Mouse (Mus musculus): ENCODE measurements around the gene Poll.

Gene Poll

GRCm38 (mm10) chr19:45560153-45560890 lies at the start of gene Poll, which contains the start of gene Gm17018:
TSS of gene Poll (minus strand) at chr19:45560531.
TSS of gene Gm17018 (plus strand) at chr19:45560615.
- peak; percentile 82 to 89 for DNase-seq (ENCODE audit: low spot score in 2 of 2)

GRCm38 (mm10) chr19:45608648-45609339 lies 48.5 kb upstream of the Poll start:
- no peak for DNase-seq (ENCODE audit: low spot score in 2 of 2)

GRCm38 (mm10) chr19:45607479-45607878 lies 47.1 kb upstream of the Poll start:
- no peak for DNase-seq (ENCODE audit: low spot score in 2 of 2)

- DNase-seq (ENCODE audit: low spot score in 2 of 2) = no peak
Measured at GRCm38 (mm10) chr19:45606701-45607100, 46.4 kb upstream of the Poll start.

GRCm38 (mm10) chr19:45602606-45603005 lies 42.3 kb upstream of the Poll start:
- no peak for DNase-seq (ENCODE audit: low spot score in 2 of 2)

- DNase-seq (ENCODE audit: low spot score in 2 of 2) = no peak
Measured at GRCm38 (mm10) chr19:45597106-45597505, 36.8 kb upstream of the Poll start.

- DNase-seq (ENCODE audit: low spot score in 2 of 2) = no peak
Measured at GRCm38 (mm10) chr19:45596434-45596833, 36.1 kb upstream of the Poll start.

- no peak for DNase-seq (ENCODE audit: low spot score in 2 of 2)
Measured at GRCm38 (mm10) chr19:45596019-45596418, 35.7 kb upstream of the Poll start.

- no peak for DNase-seq (ENCODE audit: low spot score in 2 of 2)
Measured at GRCm38 (mm10) chr19:45595481-45595880, 35.1 kb upstream of the Poll start.

GRCm38 (mm10) chr19:45594079-45594478 lies 33.7 kb upstream of the Poll start:
- no peak for DNase-seq (ENCODE audit: low spot score in 2 of 2)

- no peak for DNase-seq (ENCODE audit: low spot score in 2 of 2)
Measured at GRCm38 (mm10) chr19:45592916-45593315, 32.6 kb upstream of the Poll start.

GRCm38 (mm10) chr19:45591704-45592103 lies 31.4 kb upstream of the Poll start:
- DNase-seq (ENCODE audit: low spot score in 2 of 2) = peak in 1 of 2 experiments; percentile 58

GRCm38 (mm10) chr19:45589761-45590160 lies 29.4 kb upstream of the Poll start:
- no peak for DNase-seq (ENCODE audit: low spot score in 2 of 2)

- DNase-seq (ENCODE audit: low spot score in 2 of 2) = no peak
Measured at GRCm38 (mm10) chr19:45587509-45588292, 27.4 kb upstream of the Poll start.

- no peak for DNase-seq (ENCODE audit: low spot score in 2 of 2)
Measured at GRCm38 (mm10) chr19:45586850-45587249, 26.5 kb upstream of the Poll start.

GRCm38 (mm10) chr19:45584856-45585620 lies 24.7 kb upstream of the Poll start:
- DNase-seq (ENCODE audit: low spot score in 2 of 2) = no peak

- no peak for DNase-seq (ENCODE audit: low spot score in 2 of 2)
Measured at GRCm38 (mm10) chr19:45583136-45583535, 22.8 kb upstream of the Poll start.

GRCm38 (mm10) chr19:45582161-45582560 lies 21.8 kb upstream of the Poll start:
- no peak for DNase-seq (ENCODE audit: low spot score in 2 of 2)

- peak in 1 of 2 experiments; percentile 47 for DNase-seq (ENCODE audit: low spot score in 2 of 2)
Measured at GRCm38 (mm10) chr19:45581257-45581656, 20.9 kb upstream of the Poll start.

GRCm38 (mm10) chr19:45580235-45580634 lies 19.9 kb upstream of the Poll start:
- no peak for DNase-seq (ENCODE audit: low spot score in 2 of 2)

- DNase-seq (ENCODE audit: low spot score in 2 of 2) = no peak
Measured at GRCm38 (mm10) chr19:45579416-45579815, 19.1 kb upstream of the Poll start.

- DNase-seq (ENCODE audit: low spot score in 2 of 2) = no peak
Measured at GRCm38 (mm10) chr19:45578976-45579375, 18.6 kb upstream of the Poll start.

Measured in urinary bladder, postnatal 4 days (tissue).